9 mouse cellular contexts compared by ENCODE assay signal in the genomic region with DNA sequence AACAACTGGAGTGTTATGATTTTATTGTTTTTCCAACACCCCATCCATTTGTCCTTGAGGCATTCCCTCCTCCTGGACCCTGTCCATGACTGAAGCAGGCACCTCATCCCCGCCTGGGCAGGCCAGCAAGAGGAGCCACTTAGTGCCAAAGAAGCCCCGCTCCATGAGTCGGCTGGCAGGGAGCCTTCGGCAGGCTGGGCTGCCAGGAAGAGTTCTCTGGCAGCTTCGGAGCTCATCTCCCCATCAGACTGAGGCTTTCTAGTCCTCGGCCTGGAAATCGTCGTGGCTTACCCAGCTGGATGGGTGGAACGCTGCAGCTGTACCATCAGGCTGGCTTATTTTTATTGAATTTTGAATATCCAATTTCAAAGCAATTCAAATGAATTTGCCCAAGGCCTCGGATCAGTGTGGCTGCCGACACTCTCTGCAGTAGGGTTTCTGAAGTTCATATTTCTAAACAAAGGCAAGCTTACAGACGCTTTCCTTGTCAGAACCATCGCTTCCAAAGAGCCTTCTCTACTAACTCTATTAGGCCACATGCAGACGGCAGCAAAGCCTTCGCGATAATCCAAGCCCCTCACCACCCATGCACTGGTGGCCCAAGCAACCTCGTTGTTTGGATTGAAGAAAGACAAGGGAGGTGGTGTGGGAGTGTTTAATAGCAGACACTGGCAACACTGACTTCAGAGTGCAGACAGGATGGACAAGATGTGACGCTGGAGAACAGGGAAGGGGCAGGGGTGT.
A peak's percentile ranks its signal among the peaks of the same experiment; 100 is the strongest.
DNase-seq lines count a peak whose midpoint lies in the region; ATAC-seq and TF ChIP-seq lines count a peak whose summit lies in the region.
"Had no signal": no experiment of that assay in that cellular context is flagged by ENCODE, and none has a peak within 500 bp of the region (broad histone marks: within the 10 kb centered on the region; RNA-seq: fewer than 3 reads in every experiment).

No protein-coding gene starts in this region.

- no peaks in the 10 kb centered on the region for H3K36me3 ChIP-seq in midbrain, embryonic 10.5 days
- no peaks in the 10 kb centered on the region for H3K36me3 ChIP-seq in midbrain, embryonic 11.5 days (ENCODE audit: control insufficient read depth, insufficient read depth, low read length)
- H3K36me3 ChIP-seq in midbrain, postnatal 0 days (ENCODE audit: insufficient read depth, low read length): no peaks in the 10 kb centered on the region
- H3K36me3 ChIP-seq in heart, embryonic 11.5 days (ENCODE audit: control insufficient read depth, insufficient read depth, low read length): no peaks in the 10 kb centered on the region

- H3K4me1 ChIP-seq in midbrain, embryonic 10.5 days: 0 out of 2 replicates have a peak, but pooled peaks cover 10% of the 10 kb centered on the region
- H3K4me1 ChIP-seq in midbrain, embryonic 11.5 days (ENCODE audit: control insufficient read depth, insufficient read depth, low read length): no peaks in the 10 kb centered on the region
- peaks cover 12% of the 10 kb centered on the region; the same call in 1 of the 2 replicates for H3K4me1 ChIP-seq in midbrain, postnatal 0 days (ENCODE audit: insufficient read depth, low read length)
- peaks cover 3% of the 10 kb centered on the region; the same call in 1 of the 2 replicates for H3K4me1 ChIP-seq in heart, embryonic 11.5 days (ENCODE audit: control insufficient read depth, insufficient read depth, low read length)

- no peak for ATAC-seq in midbrain, embryonic 11.5 days (ENCODE audit: low FRiP score)
- ATAC-seq in frontal cortex, adult (ENCODE audit: low TSS enrichment): peak; percentile 78
- ATAC-seq in midbrain, postnatal 0 days (ENCODE audit: low FRiP score): peak; percentile 49; the same call in 1 of the 2 replicates
- no peak for ATAC-seq in heart, embryonic 11.5 days (replicated peaks; ENCODE audit: insufficient number of reproducible peaks, low FRiP score, low TSS enrichment)

- H3K4me3 ChIP-seq in midbrain, embryonic 10.5 days: no peak overlapping the region
- no peak overlapping the region for H3K4me3 ChIP-seq in midbrain, embryonic 11.5 days (ENCODE audit: low read depth, low read length)
- no peak overlapping the region for H3K4me3 ChIP-seq in left cerebral cortex, adult 2 months
- no peak overlapping the region for H3K4me3 ChIP-seq in midbrain, postnatal 0 days (ENCODE audit: low read depth, low read length)
- H3K4me3 ChIP-seq in heart, embryonic 11.5 days (ENCODE audit: low read depth, low read length): no peak overlapping the region

- H3K27me3 ChIP-seq in midbrain, embryonic 10.5 days (ENCODE audit: low read depth, poor library complexity, severe bottlenecking): no peaks in the 10 kb centered on the region
- H3K27me3 ChIP-seq in midbrain, embryonic 11.5 days (ENCODE audit: control insufficient read depth, insufficient read depth, low read length): no peaks in the 10 kb centered on the region; the same call in 1 of the 2 replicates
- no peaks in the 10 kb centered on the region for H3K27me3 ChIP-seq in midbrain, postnatal 0 days (ENCODE audit: insufficient read depth, low read length)
- no peaks in the 10 kb centered on the region for H3K27me3 ChIP-seq in heart, embryonic 11.5 days (ENCODE audit: control insufficient read depth, insufficient read depth, low read length)

- no peaks in the 10 kb centered on the region for H3K9me3 ChIP-seq in midbrain, embryonic 10.5 days (replicated peaks)
- H3K9me3 ChIP-seq in midbrain, embryonic 11.5 days (ENCODE audit: control insufficient read depth, low read length): no peaks in the 10 kb centered on the region
- no peaks in the 10 kb centered on the region for H3K9me3 ChIP-seq in midbrain, postnatal 0 days (ENCODE audit: low read length)
- H3K9me3 ChIP-seq in heart, embryonic 11.5 days (replicated peaks; ENCODE audit: control insufficient read depth, low read length): no peaks in the 10 kb centered on the region

- no peak for DNase-seq in midbrain, embryonic 10.5 days (ENCODE audit: low spot score)
- no peak for DNase-seq in midbrain, embryonic 11.5 days (ENCODE audit: low spot score, missing footprints)
- DNase-seq in left cerebral cortex, adult 2 months (ENCODE audit: extremely low spot score in 1 of 2, low spot score in 2 of 2): peak; percentile 35 to 52
- DNase-seq in midbrain, postnatal 0 days (ENCODE audit: low spot score): peak; percentile 84
- DNase-seq in thymus, postnatal 25 days: no peak
- no peak for DNase-seq in kidney, postnatal 14 days

- H3K27ac ChIP-seq in midbrain, embryonic 10.5 days (replicated peaks): 0 out of 2 replicates have a peak overlapping the region, but pooled peaks have one; percentile 28
- H3K27ac ChIP-seq in midbrain, embryonic 11.5 days (ENCODE audit: low read depth, low read length): no peak overlapping the region
- H3K27ac ChIP-seq in left cerebral cortex, adult 2 months: peak overlapping the region; percentile 56
- H3K27ac ChIP-seq in midbrain, postnatal 0 days (ENCODE audit: low read depth, low read length): peak overlapping the region; percentile 73
- H3K27ac ChIP-seq in heart, embryonic 11.5 days (ENCODE audit: low read depth, low read length): no peak overlapping the region
- H3K27ac ChIP-seq: macrophage had no signal

- 79% methylated on average over 18 of the region's 18 CpGs for WGBS in midbrain, embryonic 10.5 days
- 76% methylated on average over 18 of the region's 18 CpGs for WGBS in midbrain, embryonic 11.5 days
- 29% methylated on average over 18 of the region's 18 CpGs for WGBS in midbrain, postnatal 0 days
- 69% methylated on average over 18 of the region's 18 CpGs for WGBS in heart, embryonic 11.5 days (ENCODE audit: insufficient replicate concordance)

- no peak overlapping the region for H3K9ac ChIP-seq in midbrain, embryonic 11.5 days (ENCODE audit: low read length)
- H3K9ac ChIP-seq in midbrain, postnatal 0 days (replicated peaks; ENCODE audit: low read length, poor library complexity, severe bottlenecking): 0 out of 2 replicates have a peak overlapping the region, but pooled peaks have one; percentile 2
- no peak overlapping the region for H3K9ac ChIP-seq in heart, embryonic 11.5 days (ENCODE audit: low read depth, low read length)

- no peak overlapping the region for H3K4me2 ChIP-seq in midbrain, embryonic 11.5 days
- H3K4me2 ChIP-seq in midbrain, postnatal 0 days (ENCODE audit: low read depth, low read length, poor library complexity, severe bottlenecking): peak overlapping the region; percentile 2; the same call in 1 of the 2 replicates
- no peak overlapping the region for H3K4me2 ChIP-seq in heart, embryonic 11.5 days

- intact Hi-C loops in left cerebral cortex, adult 2 months (cut with DNase I): no loop called here

- TF ChIP-seq CTCF in left cerebral cortex, adult 2 months (IDR thresholded peaks at IDR 0.05): no peak
- TF ChIP-seq CTCF in midbrain, postnatal 0 days (IDR thresholded peaks at IDR 0.05): no peak

Comparison
In these comparisons a context has a peak if more than half of its experiments do, and no peak if none do; other contexts are left out.
1. DNase-seq: peak in left cerebral cortex, adult 2 months (2 of 2) and midbrain, postnatal 0 days (single experiment); none in midbrain, embryonic 10.5 days (single experiment), midbrain, embryonic 11.5 days (single experiment), thymus, postnatal 25 days (single experiment) and kidney, postnatal 14 days (single experiment).
2. H3K27ac ChIP-seq: peak in midbrain, embryonic 10.5 days (single experiment), left cerebral cortex, adult 2 months (single experiment) and midbrain, postnatal 0 days (single experiment); none in midbrain, embryonic 11.5 days (single experiment) and heart, embryonic 11.5 days (single experiment).
3. ATAC-seq: peak in frontal cortex, adult (single experiment) and midbrain, postnatal 0 days (single experiment); none in midbrain, embryonic 11.5 days (single experiment) and heart, embryonic 11.5 days (single experiment).